Mouse (Mus musculus) stomach, postnatal 0 days (tissue): ENCODE data around the gene Ifnz.

ENCODE experiments used
- CTCF ChIP-seq: IDR thresholded peaks from 2 replicates; pipeline ENCODE4 v1.5.1; 2016; ENCODE audit warnings: antibody characterized with exemption, low read depth, mild to moderate bottlenecking, moderate library complexity
- EP300 ChIP-seq: optimal IDR thresholded peaks from 2 replicates; pipeline ENCODE3; 2016; ENCODE audit warnings: antibody characterized with exemption

- TF ChIP-seq CTCF (no peak), EP300 (no peak)
Measured at GRCm38 (mm10) chr4:88819659-88820058, 37.7 kb downstream of the Ifnz start, which contains the start of gene Ifna11.
